Mouse (Mus musculus): ENCODE measurements around the gene Ptpn13. TPM values are rescaled to one million over a fixed set of nuclear protein-coding genes. Genes with fewer than 3 reads are reported as not detected.

Gene Ptpn13
- total RNA-seq, 2 experiments from 2014 or later = 12.6 to 14.6 TPM

Other genes starting within 250 kb of the Ptpn13 start
- gene Mapk10, start 213.9 kb upstream of the Ptpn13 start, total RNA-seq (2021) = 10 to 100 TPM; 28.0 to 28.9 TPM
- 1 to 10 TPM; 1.4 to 1.6 TPM for gene Slc10a6, start 204.2 kb downstream of the Ptpn13 start, total RNA-seq (2021)
- gene 1700016H13Rik, start 230.8 kb downstream of the Ptpn13 start, total RNA-seq (2021) = under 1 TPM in 1 of 2 experiments, not detected in 1; 0.33 TPM